Mouse (Mus musculus) right cerebral cortex, postnatal 36 days (tissue): Measurements from ENCODE around the gene Gm11983.
"Not testable (repeated sequence)": the region's sequence is repeated elsewhere in the genome, so short reads cannot be mapped to it uniquely, and the experiment has no call there.

Experiments
- DNase-seq, 2 experiments: peaks; one replicate each; pipeline ENCODE4 v3.0.0; 2022; ENCODE audit warnings: low spot score in 2 of 2, mixed read lengths in 1 of 2

Gm11983 gene

DNA sequence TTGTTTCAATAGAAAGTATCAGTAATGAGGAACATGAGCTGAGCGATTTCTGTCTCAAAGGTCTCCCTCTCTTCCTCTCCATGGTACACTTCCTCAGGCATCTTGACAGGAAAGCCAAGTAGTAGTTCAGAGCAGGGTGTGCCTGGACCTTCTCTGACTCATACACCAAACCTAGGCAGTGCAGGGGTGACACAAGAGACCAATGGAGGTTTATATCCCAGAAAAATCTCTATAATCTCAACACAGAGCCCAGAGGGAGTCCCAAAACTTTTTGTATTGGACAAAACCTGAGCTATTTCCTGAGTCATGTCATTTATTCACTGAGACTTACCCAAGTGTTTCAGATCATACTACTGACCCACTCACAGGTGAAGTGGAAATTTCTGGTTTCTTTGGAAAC, at the start of gene Gm11983:
Gene Gm11983 (minus strand): TSS at position 101 of the 400 bp plus-strand sequence.
- DNase-seq, result no peak

DNA sequence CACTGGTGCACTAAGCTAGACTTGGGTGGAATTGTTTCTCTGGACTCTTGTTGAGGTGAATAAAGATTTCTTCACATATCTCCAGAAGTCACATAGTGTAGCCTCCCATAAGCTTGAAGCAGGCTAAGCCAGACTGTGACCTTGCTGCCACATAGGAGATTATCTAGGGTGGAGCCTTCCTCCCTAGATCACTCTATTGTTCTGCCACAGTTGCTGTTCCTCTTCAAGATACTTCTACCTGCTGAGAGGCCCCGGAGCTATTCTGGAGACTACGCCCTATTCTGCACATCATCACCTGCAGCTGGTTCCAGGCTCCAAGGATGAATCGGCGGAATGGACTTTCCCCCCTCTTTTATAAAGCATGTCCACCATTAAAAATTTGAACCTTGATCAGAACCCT, 45.6 kb upstream of the Gm11983 start:
- not testable (repeated sequence) for DNase-seq

DNA sequence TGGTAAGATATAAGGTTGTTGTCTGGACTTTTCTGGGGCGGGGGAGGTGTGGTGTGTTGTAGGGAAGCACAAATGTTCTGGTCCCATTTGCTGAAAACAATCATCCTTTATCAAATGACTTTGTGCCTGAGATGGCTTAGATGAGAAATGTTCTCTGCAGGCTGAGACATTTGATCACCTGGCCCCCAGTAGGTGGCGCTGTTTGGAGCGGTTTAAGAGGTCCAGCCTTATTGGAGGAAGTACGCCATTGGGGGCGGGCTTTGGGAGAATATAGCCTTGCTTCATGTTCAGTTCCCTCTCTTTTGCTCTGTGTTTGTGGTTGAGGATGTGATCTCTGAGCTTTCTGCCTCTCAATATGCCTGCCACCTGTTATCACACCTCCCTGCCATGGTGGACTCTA, 44.2 kb upstream of the Gm11983 start:
- DNase-seq, result no peak

DNA sequence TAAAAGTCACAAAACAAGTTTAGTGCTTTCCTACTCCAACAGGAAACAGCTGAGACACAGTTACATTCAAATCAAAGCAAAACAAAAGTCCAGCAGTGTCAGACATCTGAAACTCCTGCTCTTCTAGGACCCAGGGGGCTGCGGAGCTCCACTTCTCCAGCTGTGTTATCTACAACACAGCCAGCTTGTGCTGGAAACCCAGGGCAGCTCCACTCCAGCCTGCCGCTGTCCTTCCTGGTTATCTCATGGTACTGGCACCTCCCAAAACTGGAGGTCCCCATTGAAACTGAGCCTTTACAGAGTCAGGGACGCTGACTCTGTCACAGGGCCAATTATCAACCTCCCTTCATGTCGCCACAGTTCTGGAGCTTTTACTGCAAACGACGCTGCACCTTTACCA, 40.3 kb upstream of the Gm11983 start:
- no peak for DNase-seq

DNA sequence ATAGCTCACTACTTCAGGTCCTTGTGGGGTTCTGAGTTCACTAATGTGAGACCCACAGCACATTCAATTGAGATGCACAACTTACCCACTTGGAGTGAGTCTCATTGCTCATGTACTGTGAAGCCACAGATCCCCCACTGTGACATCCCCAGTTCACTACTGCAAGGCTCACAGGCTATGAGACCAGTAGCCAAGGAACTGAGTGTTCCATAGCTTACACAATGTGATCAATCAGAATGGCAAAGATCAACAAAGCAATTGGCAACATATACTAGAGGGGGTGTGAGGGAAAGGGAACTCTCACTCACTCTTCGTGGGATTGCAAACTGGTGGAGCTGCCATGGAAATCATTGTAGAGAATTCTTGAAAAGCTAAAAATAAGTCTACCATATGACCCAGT, 33.5 kb upstream of the Gm11983 start:
- DNase-seq, result no peak

DNA sequence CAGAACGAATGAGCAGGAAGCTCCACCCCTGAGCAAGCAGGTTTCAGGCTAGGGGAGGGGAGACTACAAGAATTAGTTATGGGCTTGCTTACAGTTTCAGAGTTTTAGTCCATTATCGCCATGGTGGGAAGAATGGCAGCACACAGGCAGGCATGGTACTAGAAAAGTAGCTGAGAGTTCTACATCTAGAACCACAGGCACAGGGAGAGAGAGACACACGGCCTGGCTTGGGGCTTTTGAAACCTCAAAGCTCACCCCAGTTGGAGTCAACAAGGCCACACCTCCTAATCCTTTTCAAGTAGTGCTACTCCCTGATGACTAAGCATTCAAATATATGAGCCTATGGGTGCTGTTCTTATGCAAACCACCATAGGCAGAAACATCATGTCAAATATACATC, 28.1 kb upstream of the Gm11983 start:
- DNase-seq, result no peak

DNA sequence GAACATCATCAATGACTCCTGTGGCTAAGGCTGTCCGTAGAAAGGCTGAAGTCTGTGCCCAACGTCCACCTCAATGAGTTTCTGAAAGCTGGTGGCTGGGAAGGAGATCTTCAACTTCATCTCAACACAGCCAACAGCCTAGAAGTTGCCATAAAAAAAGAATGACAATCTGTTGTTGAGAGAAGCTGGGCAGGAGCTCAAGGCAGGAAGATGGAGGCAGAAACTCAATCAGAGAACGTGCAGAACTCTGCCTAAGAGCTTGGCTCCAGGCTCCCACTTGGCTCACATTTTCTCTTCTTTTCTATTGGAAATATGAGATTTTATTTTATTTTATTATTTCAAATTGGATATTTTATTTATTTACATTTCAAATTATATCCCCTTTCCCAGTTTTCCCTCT, 24.7 kb upstream of the Gm11983 start:
- DNase-seq, result no peak

DNA sequence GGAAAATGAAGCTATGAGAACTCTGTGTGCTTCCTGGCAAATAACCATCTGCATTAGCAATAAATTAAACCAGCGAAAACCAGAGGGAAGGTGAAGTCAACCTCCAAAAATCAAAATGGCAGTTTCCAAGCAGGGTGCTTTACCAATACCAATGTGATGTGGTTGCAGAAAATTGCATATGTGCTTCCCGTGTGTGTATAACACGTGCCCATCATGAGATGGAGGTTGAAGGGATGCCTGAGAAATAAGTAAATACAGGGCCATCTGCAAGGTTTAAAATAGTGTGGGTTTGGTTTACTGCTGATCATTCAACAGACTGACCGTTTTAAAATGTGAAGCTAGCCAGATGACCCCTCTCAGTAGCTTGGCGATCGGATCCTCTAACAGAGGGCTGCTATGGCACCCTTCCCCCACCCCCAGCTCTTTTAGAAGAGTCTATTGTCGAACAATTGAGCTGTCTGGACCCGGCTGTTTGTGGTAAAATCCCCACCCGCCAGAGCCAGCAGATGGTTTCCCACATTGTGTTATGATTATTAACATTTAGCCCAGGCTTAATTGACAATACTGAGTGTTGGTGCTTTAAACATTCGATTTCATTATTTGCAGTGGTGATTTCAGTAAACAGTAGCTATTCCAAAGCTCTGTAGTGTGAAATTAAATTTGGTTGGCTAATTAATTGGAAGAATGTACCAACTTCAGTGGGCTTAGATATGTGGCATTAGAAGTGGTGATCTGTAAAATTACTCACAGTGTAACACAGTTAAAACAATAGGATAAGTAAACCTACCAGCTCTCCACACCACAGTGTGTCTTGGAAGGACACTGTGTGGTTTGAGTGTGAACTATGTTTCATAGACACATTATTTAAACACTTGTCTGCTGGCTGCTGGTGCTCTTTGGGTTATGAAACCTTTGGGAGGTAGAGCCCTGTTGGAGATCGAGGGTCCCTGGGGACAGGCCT, 22.7 kb upstream of the Gm11983 start:
- no peak for DNase-seq

DNA sequence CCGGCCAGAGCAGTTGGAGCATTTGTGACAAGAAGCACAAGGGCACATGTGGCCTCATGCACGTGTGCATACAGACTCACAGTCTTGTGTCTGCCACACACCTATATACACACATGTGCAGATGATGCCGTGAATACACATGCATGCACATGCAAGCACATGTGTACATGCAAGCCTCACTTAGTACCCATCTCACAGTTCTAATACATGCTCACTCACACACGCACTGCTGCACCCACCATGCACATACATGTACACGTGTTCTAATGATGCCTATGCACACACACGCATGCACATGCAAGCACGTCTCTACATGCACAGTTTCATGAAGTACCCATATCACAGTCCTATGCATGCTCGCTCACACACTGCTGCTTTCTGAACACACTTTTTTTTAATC, 21.6 kb upstream of the Gm11983 start:
- DNase-seq, result no peak

DNA sequence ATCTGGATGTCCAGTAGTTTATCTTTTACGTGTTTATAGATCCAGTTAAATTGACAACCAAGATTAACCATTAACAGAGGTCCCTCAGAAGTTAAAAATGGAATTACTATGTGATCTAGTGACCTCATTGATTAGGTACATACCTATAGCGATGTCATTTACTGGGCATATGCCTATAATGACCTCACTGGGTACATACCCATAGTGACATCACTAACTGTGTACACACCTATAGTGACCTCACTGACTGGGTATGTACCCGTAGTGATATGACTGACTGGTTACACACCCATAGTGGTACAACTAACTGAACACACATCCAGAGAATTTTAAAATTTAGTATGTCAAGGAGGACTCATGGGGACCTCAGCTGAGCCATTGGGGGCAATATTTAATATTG, 18.5 kb upstream of the Gm11983 start:
- no peak for DNase-seq

DNA sequence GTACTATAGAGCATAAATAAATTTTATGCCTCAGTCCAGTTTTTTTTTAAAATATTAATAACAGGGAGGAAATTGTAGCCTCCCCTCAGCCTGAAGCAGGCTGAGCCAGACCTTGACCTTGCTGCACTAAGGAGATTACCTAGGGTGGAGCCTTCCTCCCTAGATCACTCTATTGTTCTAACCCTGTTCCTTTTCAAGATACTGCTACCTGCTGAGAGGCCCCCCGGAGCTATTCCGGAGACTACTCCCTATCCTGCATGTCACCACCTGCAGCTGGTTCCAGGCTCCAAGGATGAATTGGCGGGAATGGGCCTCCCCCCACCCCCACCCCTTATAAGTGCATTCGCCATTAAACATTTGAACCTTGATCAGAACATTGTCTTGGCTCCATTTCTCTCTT, 15.9 kb upstream of the Gm11983 start:
- not testable (repeated sequence) for DNase-seq

DNA sequence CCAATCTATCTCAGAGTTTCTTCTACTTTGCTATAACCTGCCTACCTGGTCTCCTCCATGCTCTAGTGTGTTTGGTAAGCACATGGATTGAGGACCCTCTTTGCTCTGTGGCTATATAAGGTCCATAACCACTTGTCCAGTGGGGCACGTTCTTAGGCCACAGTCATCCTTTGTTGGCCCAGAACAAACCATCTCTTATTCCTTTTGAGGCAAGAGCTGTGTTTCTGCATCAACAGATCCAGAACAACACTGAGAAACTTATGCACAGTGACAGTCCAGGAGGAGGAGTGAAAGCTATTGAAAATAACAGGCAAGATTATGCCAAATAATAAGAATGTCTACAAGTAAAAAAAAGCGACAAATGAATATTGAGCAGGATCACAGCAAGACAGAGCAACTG, 6.4 kb upstream of the Gm11983 start:
- no peak for DNase-seq

DNA sequence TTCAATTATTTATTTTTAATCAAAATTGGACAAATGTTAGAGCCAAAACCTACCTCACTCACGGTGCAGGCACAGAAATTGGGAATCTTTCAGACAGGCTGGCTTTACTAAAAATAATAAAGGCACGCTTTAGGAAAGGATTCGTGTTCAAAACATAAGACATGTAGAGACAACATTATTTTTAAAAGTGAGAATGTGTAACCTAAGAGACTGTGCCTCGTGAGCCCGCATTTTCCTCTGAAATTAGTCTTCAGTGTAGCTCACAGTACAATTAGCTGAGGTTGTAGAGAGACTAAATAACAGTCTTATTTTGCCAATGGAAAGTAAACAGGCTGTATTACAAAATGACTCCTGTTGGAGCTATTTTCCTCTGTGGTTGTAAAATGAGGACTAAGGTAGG, 4.7 kb upstream of the Gm11983 start:
- DNase-seq, result no peak

DNA sequence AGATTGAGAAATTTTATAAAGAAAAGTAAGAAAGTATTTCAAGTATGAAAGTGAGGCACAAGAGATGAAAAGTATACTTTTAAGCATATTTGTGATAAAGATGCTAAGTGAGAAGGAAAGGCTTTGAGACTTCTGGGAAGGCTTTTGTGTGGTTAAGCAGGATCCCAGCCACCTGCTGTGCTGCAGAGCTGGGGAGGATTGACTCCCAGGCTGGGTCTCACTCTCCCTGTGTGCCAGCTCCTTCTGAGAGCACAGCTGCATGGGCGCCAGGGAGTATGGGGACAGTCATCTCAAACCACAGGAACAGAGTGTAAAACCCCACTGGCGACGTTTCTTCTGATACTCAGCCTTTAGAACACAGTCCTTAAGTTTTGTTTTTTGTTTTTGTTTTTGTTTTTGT, 3.3 kb upstream of the Gm11983 start:
- DNase-seq, result no peak

DNA sequence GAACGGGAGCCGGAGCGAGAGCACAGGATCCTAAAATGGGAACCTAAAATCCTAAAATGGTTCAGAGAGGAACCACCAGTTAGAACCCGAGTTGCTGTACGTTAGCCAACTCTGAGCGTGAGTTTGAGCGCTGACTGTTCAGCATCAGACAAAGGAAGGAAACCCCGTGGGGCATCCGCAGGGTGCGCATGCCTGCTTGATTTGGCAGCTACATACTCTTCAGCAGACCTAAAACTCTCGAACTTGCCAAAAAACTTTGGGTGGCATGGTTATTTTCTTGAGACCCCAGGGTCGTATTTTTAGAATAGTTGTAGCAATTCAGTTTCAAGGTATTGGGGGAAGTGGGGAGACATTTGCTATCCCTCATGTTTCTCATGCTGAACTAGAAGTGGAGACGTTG, 2.8 kb downstream of the Gm11983 start:
- DNase-seq, result no peak

DNA sequence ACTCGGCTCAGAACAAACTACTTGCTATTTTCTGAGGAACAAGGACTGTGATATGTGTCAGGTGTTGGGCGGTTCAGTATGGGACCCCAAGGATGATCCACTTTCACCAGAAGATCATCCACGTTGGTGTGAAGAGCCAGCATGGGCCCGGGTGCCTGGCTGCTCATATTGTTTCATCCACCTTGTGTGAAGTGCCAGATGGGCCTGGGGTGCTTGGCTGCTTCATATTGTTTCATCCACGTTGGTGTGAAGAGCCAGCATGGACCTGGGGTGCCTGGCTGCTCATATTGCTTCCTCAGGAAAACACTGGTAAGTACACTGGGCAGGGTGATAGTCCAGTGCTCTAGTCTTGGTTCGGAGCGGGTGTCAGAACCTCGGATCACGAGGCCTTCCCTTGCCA, 3.7 kb downstream of the Gm11983 start:
- DNase-seq, result no peak

DNA sequence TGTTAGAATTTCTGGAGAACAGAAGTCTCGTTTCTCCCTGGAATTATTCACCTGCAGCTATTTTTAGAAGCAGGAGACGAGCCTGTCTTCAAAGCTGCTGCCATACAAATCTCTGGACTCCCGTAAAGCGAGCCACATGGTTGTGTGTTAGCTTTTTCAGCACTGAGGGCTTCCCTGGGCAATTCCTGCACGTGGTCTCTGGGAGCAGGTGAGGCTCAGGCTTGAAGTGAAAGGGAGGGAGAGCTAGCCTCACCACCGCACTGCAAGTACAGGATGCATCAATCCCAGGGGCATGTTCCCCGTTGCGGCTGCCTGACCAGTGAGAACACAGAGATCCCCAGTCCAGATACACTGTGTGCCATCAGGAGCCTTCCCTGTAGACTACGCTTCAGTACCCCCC, 5.5 kb downstream of the Gm11983 start:
- no peak for DNase-seq

DNA sequence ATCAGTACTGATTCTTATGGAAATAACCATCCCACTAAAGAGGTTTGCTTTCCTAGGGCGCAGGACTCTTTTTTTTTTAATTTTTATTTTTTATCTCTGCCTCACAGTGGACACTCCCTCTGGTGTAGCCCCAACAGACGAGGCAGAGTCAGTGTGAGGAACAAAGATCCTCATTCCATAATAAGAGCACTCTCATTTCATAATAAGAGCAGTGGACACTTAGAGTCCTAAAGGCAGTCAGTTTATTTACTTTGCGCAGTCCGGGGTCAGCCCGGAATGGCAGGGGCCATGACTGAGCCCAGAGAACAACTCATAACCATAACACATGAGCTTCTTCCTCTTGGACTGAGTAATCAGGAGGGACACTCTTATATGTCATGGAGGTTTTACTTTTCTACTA, 9.3 kb downstream of the Gm11983 start:
- DNase-seq, result no peak

DNA sequence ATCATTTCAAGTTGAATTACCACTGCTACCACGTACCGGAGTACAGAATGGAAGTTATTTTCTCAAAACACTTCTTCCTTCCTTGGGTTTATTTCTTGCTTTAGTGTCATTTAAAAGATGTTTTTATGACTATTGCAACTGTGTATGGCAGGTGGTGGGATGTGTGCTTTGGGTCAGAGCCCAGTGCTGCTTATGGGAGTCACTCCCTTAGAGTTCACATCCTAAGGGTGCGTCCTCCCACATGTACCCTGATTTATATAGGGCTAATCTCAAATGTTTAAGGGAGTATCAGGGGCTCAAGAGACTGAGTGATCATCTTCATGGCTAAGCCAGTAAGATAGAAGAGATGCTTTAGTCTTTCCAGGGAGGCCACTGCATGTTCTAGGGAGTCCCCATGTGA, 11.3 kb downstream of the Gm11983 start:
- no peak for DNase-seq

DNA sequence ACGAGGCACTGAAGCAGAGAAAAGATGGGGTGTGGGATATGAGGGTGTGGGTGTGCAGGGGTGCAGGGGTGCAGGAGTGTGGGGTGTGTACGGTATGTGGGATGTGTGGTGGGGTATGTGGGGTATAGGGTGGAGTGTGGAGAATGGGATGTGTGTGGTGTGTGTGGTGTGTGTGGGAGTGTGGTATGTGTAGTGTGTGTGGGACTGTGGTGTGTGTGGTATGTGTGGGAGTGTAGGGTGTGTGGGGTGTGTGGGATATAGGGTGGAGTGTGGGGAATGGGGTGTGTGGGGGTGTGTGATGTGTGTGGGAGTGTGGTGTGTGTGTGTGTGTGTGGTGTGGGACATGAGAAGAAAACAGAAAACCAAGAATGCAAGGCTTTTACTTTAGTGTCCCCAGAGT, 14.3 kb downstream of the Gm11983 start:
- no peak for DNase-seq

DNA sequence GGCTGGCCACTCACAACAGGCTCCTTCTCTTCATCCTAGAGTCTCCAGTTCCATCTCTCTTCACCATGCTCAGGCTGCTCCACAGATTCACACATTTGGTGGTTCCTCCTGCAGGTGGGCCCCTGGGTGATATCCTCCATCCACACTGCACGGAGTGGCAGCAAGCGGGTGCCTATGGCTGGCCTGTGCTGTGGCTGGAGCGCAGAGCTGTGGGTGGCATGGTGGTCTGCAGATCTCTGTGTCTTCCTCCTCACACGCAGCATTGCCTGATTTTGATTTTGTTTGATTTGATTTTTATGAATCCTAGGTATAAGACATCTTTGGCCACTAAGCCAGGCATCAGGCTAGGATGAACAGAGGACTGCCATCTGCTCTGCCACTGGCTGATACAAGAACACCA, 23.0 kb downstream of the Gm11983 start:
- DNase-seq, result no peak

DNA sequence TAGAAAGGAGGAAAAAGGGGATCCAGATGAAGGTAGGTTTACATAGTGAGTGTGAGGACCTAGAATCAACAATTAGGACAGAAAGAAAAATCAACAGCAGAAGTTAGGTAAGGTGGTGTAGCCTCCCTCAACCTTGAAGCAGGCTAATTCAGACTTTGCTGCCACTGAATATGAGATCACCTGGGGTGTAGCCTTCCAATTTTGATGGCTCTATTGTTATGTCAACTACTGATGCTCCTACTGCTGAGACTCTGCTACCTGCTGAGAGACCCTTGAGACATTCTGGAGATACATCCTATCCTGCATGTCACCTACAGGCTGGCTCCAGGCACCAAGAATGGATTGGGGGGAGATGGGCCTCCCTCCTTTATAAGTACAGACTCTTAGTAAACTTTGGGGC, 34.6 kb downstream of the Gm11983 start:
- not testable (repeated sequence) for DNase-seq

DNA sequence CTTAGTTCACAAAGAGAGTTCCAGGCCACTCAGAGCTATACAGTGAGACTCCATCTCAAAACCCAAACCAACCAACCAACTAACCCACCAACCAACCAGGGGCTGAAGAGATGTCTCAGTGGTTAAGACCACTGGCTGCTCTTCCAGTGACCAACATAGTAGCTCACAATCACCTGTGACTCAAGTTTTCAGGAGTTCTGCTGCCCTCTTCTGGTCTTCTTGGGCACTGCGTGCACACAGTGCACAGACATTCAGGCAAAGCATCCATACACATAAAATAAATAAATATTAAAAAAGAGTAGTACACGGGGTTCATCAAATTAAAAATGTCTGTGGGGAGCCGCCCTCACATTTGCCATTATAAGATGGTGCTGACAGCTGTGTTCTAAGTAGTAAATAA, 46.8 kb downstream of the Gm11983 start:
- no peak for DNase-seq
